Mouse (Mus musculus): ENCODE measurements around the gene Wfdc21. TPM values are rescaled to one million over a fixed set of nuclear protein-coding genes. Genes with fewer than 3 reads are reported as not detected.

Gene Wfdc21
- polyA plus RNA-seq, 1 experiment from 2014 or later = 0.71 TPM

GRCm38 (mm10) chr11:83793264-83793663, 46.5 kb downstream of the Wfdc21 start:
- Histone ChIP-seq H3K9me3 (ENCODE audit: low read length) (no peaks in the 10 kb centered on the region), H3K4me3 (ENCODE audit: low read length) (no peak overlapping the region), H3K4me2 (replicated peaks; ENCODE audit: low read depth, low read length) (no peak overlapping the region), H3K36me3 (ENCODE audit: insufficient read depth, low read length) (no peaks in the 10 kb centered on the region), H3K27ac (ENCODE audit: low read length) (peak overlapping the region; percentile 54), H3K9ac (replicated peaks; ENCODE audit: low read length) (no peak overlapping the region), H3K27me3 (ENCODE audit: insufficient read depth, low read length) (no peaks in the 10 kb centered on the region), H3K4me1 (ENCODE audit: insufficient read depth, low read length) (peaks cover 45% of the 10 kb centered on the region)
- 62% methylated on average over 14 of the region's 14 CpGs for WGBS
- peak; percentile 69; the same call in 1 of the 2 replicates for ATAC-seq (ENCODE audit: low FRiP score, low TSS enrichment)

- no peak for ATAC-seq (ENCODE audit: low FRiP score, low TSS enrichment)
- WGBS = 57% methylated on average over 6 of the region's 6 CpGs
- Histone ChIP-seq H3K27ac (ENCODE audit: low read length) (peak overlapping the region; percentile 90), H3K9ac (replicated peaks; ENCODE audit: low read length) (no peak overlapping the region), H3K4me2 (replicated peaks; ENCODE audit: low read depth, low read length) (no peak overlapping the region), H3K4me1 (ENCODE audit: insufficient read depth, low read length) (peaks cover 34% of the 10 kb centered on the region), H3K36me3 (ENCODE audit: insufficient read depth, low read length) (no peaks in the 10 kb centered on the region), H3K9me3 (ENCODE audit: low read length) (no peaks in the 10 kb centered on the region), H3K4me3 (ENCODE audit: low read length) (no peak overlapping the region), H3K27me3 (ENCODE audit: insufficient read depth, low read length) (no peaks in the 10 kb centered on the region)
Measured at GRCm38 (mm10) chr11:83796112-83796511, 49.4 kb downstream of the Wfdc21 start.

DNA sequence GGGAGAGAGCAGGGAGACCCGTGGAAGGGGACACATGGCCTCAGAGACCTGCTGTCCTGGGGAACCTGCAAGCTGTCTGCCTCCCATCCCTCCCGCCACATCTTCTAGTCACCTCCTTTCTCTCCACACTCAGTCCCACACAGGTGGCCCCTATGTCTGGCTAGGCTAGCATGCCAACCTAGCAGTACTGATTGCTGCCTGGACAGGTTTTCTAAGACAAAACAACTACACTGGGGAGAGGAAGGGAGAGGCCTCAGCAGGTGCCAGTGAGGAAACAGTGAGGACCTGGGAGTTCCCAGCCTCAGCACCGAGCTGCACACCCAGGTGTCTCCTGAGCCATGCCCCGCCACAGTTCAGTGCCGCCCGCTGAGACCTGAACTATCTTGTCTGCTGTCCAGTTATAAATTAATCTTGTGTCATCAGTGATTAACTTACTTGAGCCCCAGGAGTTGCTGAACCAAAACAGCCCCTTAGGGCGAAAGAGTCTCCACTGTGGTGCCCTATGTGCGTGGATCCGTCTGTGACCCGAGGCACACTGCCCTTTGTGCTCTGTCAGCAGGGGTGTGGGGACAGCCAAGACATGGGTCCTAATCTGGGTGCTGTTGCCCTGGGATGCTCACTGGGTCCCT, 50.4 kb downstream of the Wfdc21 start:
- no peaks in the 10 kb centered on the region for H3K9me3 ChIP-seq (ENCODE audit: low read length)
- no peaks in the 10 kb centered on the region for H3K27me3 ChIP-seq (ENCODE audit: insufficient read depth, low read length)
- H3K36me3 ChIP-seq (ENCODE audit: insufficient read depth, low read length) = no peaks in the 10 kb centered on the region
- 0 out of 2 replicates have a peak overlapping the region, but pooled peaks have one; percentile 19 for H3K9ac ChIP-seq (replicated peaks; ENCODE audit: low read length)
- peak; percentile 95 for ATAC-seq (ENCODE audit: low FRiP score, low TSS enrichment)
- 61% methylated on average over 10 of the region's 10 CpGs for WGBS
- no peak overlapping the region for H3K4me2 ChIP-seq (replicated peaks; ENCODE audit: low read depth, low read length)
- H3K27ac ChIP-seq (ENCODE audit: low read length) = peak overlapping the region; percentile 90
- peaks cover 34% of the 10 kb centered on the region for H3K4me1 ChIP-seq (ENCODE audit: insufficient read depth, low read length)
- H3K4me3 ChIP-seq (ENCODE audit: low read length) = no peak overlapping the region

DNA sequence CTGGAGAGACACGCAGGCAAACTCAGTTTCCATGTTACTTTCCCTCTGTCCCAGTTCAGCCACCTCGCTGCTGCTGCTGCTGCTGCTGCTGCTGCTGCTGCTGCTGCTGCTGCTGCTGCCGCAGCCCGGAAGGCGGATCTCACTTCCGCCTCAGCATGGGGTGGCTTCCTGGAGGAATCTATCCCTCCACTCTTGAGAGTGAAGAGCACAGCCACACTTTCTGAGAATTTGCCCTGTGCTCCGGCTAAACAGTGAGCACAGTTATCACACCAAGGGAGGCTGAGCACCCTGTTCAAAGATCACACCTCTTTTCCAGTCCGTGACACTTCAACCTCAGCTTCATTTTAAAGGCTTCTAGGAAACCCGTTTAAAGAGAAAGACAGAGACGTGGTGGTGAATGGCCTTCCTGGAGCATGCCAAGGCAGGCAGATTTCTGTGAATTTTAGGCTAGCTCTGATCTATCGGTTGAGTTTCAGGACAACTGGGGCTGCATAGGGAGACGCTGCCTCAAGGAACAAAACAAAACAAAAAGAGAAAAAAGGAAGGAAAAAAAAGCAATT, 53.2 kb downstream of the Wfdc21 start:
- ATAC-seq (ENCODE audit: low FRiP score, low TSS enrichment) = no peak
- peak overlapping the region; percentile 20; the same call in 1 of the 2 replicates for H3K9ac ChIP-seq (replicated peaks; ENCODE audit: low read length)
- H3K27ac ChIP-seq (ENCODE audit: low read length) = peak overlapping the region; percentile 51; the same call in 1 of the 2 replicates
- H3K4me2 ChIP-seq (replicated peaks; ENCODE audit: low read depth, low read length) = no peak overlapping the region
- peaks cover 21% of the 10 kb centered on the region for H3K4me1 ChIP-seq (ENCODE audit: insufficient read depth, low read length)
- no peaks in the 10 kb centered on the region for H3K9me3 ChIP-seq (ENCODE audit: low read length)
- no peaks in the 10 kb centered on the region for H3K36me3 ChIP-seq (ENCODE audit: insufficient read depth, low read length)
- H3K27me3 ChIP-seq (ENCODE audit: insufficient read depth, low read length) = no peaks in the 10 kb centered on the region
- 77% methylated on average over 12 of the region's 12 CpGs for whole genome bisulfite sequencing
- H3K4me3 ChIP-seq (ENCODE audit: low read length) = no peak overlapping the region

GRCm38 (mm10) chr11:83802166-83802565, 55.4 kb downstream of the Wfdc21 start:
- WGBS = 66% methylated on average over 8 of the region's 8 CpGs
- H3K4me2 ChIP-seq (replicated peaks; ENCODE audit: low read depth, low read length) = no peak overlapping the region
- H3K9me3 ChIP-seq (ENCODE audit: low read length) = no peaks in the 10 kb centered on the region; the same call in 1 of the 2 replicates
- no peaks in the 10 kb centered on the region for H3K36me3 ChIP-seq (ENCODE audit: insufficient read depth, low read length)
- H3K4me3 ChIP-seq (ENCODE audit: low read length) = no peak overlapping the region
- H3K27ac ChIP-seq (ENCODE audit: low read length) = no peak overlapping the region
- ATAC-seq (ENCODE audit: low FRiP score, low TSS enrichment) = 0 out of 2 replicates have a peak, but pooled peaks have one; percentile 50
- H3K4me1 ChIP-seq (ENCODE audit: insufficient read depth, low read length) = peaks cover 9% of the 10 kb centered on the region; the same call in 1 of the 2 replicates
- no peaks in the 10 kb centered on the region for H3K27me3 ChIP-seq (ENCODE audit: insufficient read depth, low read length)
- no peak overlapping the region for H3K9ac ChIP-seq (replicated peaks; ENCODE audit: low read length)

Other genes starting within 250 kb of the Wfdc21 start
- 0.07 TPM in 1 of 2 replicates, not detected in the other for gene Heatr9, start 224.8 kb upstream of the Wfdc21 start, polyA plus RNA-seq (2015; fragmentation: Nextera tagmentation; extraction: Ambion mirVana)
- 0.37 and 0.52 TPM in 2 replicates for gene Ccl5, start 216.4 kb upstream of the Wfdc21 start, polyA plus RNA-seq (2015; fragmentation: Nextera tagmentation; extraction: Ambion mirVana)
- 2.2 and 3.5 TPM in 2 replicates for gene Ccl9, start 168.3 kb upstream of the Wfdc21 start, polyA plus RNA-seq (2015; fragmentation: Nextera tagmentation; extraction: Ambion mirVana)
- gene Ccl6, start 153.9 kb upstream of the Wfdc21 start, polyA plus RNA-seq (2015; fragmentation: Nextera tagmentation; extraction: Ambion mirVana) = 5.3 and 5.4 TPM in 2 replicates
- not detected in 2 replicates for gene Rpl9-ps1, start 101.3 kb upstream of the Wfdc21 start, polyA plus RNA-seq (2015; fragmentation: Nextera tagmentation; extraction: Ambion mirVana)
- 0.48 and 0.50 TPM in 2 replicates for gene Ccl3, start 97.6 kb upstream of the Wfdc21 start, polyA plus RNA-seq (2015; fragmentation: Nextera tagmentation; extraction: Ambion mirVana)
- 0.60 and 0.85 TPM in 2 replicates for gene Ccl4, start 84.4 kb upstream of the Wfdc21 start, polyA plus RNA-seq (2015; fragmentation: Nextera tagmentation; extraction: Ambion mirVana)
- gene Wfdc17, start 42.9 kb upstream of the Wfdc21 start, polyA plus RNA-seq (2015; fragmentation: Nextera tagmentation; extraction: Ambion mirVana) = 0.86 and 1.5 TPM in 2 replicates
- not detected in 2 replicates for gene Wfdc18, start 37.9 kb upstream of the Wfdc21 start, polyA plus RNA-seq (2015; fragmentation: Nextera tagmentation; extraction: Ambion mirVana)
- gene Heatr6, start 6.8 kb downstream of the Wfdc21 start, polyA plus RNA-seq (2015; fragmentation: Nextera tagmentation; extraction: Ambion mirVana) = 23.6 and 27.2 TPM in 2 replicates
- 90.9 and 104 TPM in 2 replicates for gene Hnf1b, start 103.1 kb downstream of the Wfdc21 start, polyA plus RNA-seq (2015; fragmentation: Nextera tagmentation; extraction: Ambion mirVana)
- 35.4 and 39.0 TPM in 2 replicates for gene Ddx52, start 195.1 kb downstream of the Wfdc21 start, polyA plus RNA-seq (2015; fragmentation: Nextera tagmentation; extraction: Ambion mirVana)
- gene Synrg, start 217.5 kb downstream of the Wfdc21 start, polyA plus RNA-seq (2015; fragmentation: Nextera tagmentation; extraction: Ambion mirVana) = 10.5 and 10.9 TPM in 2 replicates